Mouse (Mus musculus) thymus, adult 2 months (tissue): ENCODE data around the gene Inca1. TPM values are rescaled to one million over a fixed set of nuclear protein-coding genes. Genes with fewer than 3 reads are reported as not detected.

ENCODE experiments used
- DNase-seq: peaks from one replicate; pipeline ENCODE4 v3.0.0; 2021
- H3K27ac ChIP-seq: fragments of 200-500 bp; 2 replicates; pipeline ENCODE4 v1.5.1; 2012; ENCODE audit warnings: low read length, control low read depth; ENCODE audit not compliant: control insufficient read depth, insufficient read depth
- H3K27me3 ChIP-seq: fragments of 200-500 bp; 2 replicates; pipeline ENCODE4 v1.6.1; 2012; ENCODE audit warnings: mild to moderate bottlenecking, low read length, moderate library complexity, mixed read lengths; ENCODE audit not compliant: control insufficient read depth, insufficient read depth
- H3K36me3 ChIP-seq: fragments of 200-500 bp; 2 replicates; pipeline ENCODE4 v1.6.1; 2012; ENCODE audit warnings: mild to moderate bottlenecking, low read length, moderate library complexity; ENCODE audit not compliant: control insufficient read depth, insufficient read depth
- H3K4me1 ChIP-seq: fragments of 200-500 bp; replicated peaks from 2 replicates; pipeline ENCODE4 v1.6.1; 2012; ENCODE audit warnings: low read length; ENCODE audit not compliant: control insufficient read depth, insufficient read depth
- H3K4me3 ChIP-seq: fragments of 200-500 bp; 2 replicates; pipeline ENCODE4 v1.5.1; 2012; ENCODE audit warnings: mild to moderate bottlenecking, low read length, control low read depth, moderate library complexity; ENCODE audit not compliant: control insufficient read depth, insufficient read depth
- CTCF ChIP-seq: fragments of 200-500 bp; IDR thresholded peaks from 2 replicates; pipeline ENCODE4 v1.5.1; 2012; ENCODE audit warnings: mild to moderate bottlenecking, control low read depth, low read length, moderate library complexity, borderline replicate concordance; ENCODE audit not compliant: control insufficient read depth, poor library complexity, insufficient read depth; ENCODE audit errors: extremely low read depth
- POLR2A ChIP-seq: fragments of 200-500 bp; IDR thresholded peaks from 2 replicates; pipeline ENCODE4 v1.6.1; 2012; ENCODE audit warnings: mild to moderate bottlenecking, low read length, control low read depth, moderate library complexity; ENCODE audit not compliant: control insufficient read depth, poor library complexity, insufficient read depth; ENCODE audit errors: extremely low read depth
- WGBS: fragments of 180-500 bp; shearing (Covaris S2); methylation state at CpG from one replicate; pipeline ENCODE4 v1.1.7; 2018; 5-methylcytosine and 5-hydroxymethylcytosine counted together
- polyA plus RNA-seq: library from polyadenylated mRNA; depleted of rRNA; stranded (reverse); fragments of >200 nt; gene quantifications from 2 replicates; pipeline ENCODE4 v1.2.3, GENCODE M21; 2012; rRNA removed

The Inca1 gene
- polyA plus RNA-seq, 1 experiment = 1.9 TPM

- no peak within 1 kb of the TSS for H3K27ac ChIP-seq
- H3K4me1 ChIP-seq = no peaks in the 10 kb centered on the region
- no peak within 1 kb of the TSS for H3K4me3 ChIP-seq
- TF ChIP-seq POLR2A (no peak), CTCF (no peak)
- 10% methylated on average over 5 of the region's 5 CpGs for WGBS
- H3K36me3 ChIP-seq = no peaks in the 10 kb centered on the region
- H3K27me3 ChIP-seq = no peaks in the 10 kb centered on the region
- DNase-seq = no peak
Measured at GRCm38 (mm10) chr11:70638714-70639278, 61.2 kb downstream of the Inca1 start, which contains the start of gene Gp1ba. Gene Gp1ba (plus strand): TSS chr11:70639122.

Other genes starting within 250 kb of the Inca1 start
- 29.1 and 34.8 TPM in 2 replicates for gene Med11, start 248.2 kb downstream of the Inca1 start, polyA plus RNA-seq
- gene Zmynd15, start 240.7 kb downstream of the Inca1 start, polyA plus RNA-seq = 27.0 and 31.2 TPM in 2 replicates
- 57.7 and 92.8 TPM in 2 replicates for gene Cxcl16, start 240.2 kb downstream of the Inca1 start, polyA plus RNA-seq
- gene Tm4sf5, start 194.9 kb downstream of the Inca1 start, polyA plus RNA-seq = 7.0 and 8.0 TPM in 2 replicates
- 5.3 and 7.2 TPM in 2 replicates for gene Vmo1, start 185.5 kb downstream of the Inca1 start, polyA plus RNA-seq
- gene Gltpd2, start 181.0 kb downstream of the Inca1 start, polyA plus RNA-seq = 0.22 and 0.50 TPM in 2 replicates
- gene Psmb6, start 174.8 kb downstream of the Inca1 start, polyA plus RNA-seq = 387 and 460 TPM in 2 replicates
- not detected in 2 replicates for gene Gm40193, start 167.2 kb downstream of the Inca1 start, polyA plus RNA-seq
- 12.8 and 16.1 TPM in 2 replicates for gene Pld2, start 160.1 kb downstream of the Inca1 start, polyA plus RNA-seq
- 151 and 172 TPM in 2 replicates for gene Mink1, start 137.3 kb downstream of the Inca1 start, polyA plus RNA-seq
- gene 4930544D05Rik, start 84.3 kb downstream of the Inca1 start, polyA plus RNA-seq = 0.15 TPM in 1 of 2 replicates, not detected in the other
- 0.53 and 1.1 TPM in 2 replicates for gene Chrne, start 80.9 kb downstream of the Inca1 start, polyA plus RNA-seq
- gene Gp1ba, start 61.0 kb downstream of the Inca1 start, polyA plus RNA-seq = 0.04 TPM in 2 replicates
- 285 and 346 TPM in 2 replicates for gene Rnf167, start 52.9 kb downstream of the Inca1 start, polyA plus RNA-seq
- 132 and 162 TPM in 2 replicates for gene Slc25a11, start 52.7 kb downstream of the Inca1 start, polyA plus RNA-seq
- 3,213 and 4,498 TPM in 2 replicates for gene Pfn1, start 45.5 kb downstream of the Inca1 start, polyA plus RNA-seq
- gene Eno3, start 43.0 kb downstream of the Inca1 start, polyA plus RNA-seq = 25.3 and 75.8 TPM in 2 replicates
- gene Spag7, start 30.7 kb downstream of the Inca1 start, polyA plus RNA-seq = 27.5 and 32.2 TPM in 2 replicates
- 38.4 and 42.7 TPM in 2 replicates for gene Camta2, start 12.1 kb downstream of the Inca1 start, polyA plus RNA-seq
- 25.5 and 32.1 TPM in 2 replicates for gene Kif1c, start 393 bp upstream of the Inca1 start, polyA plus RNA-seq
- gene Zfp3, start 64.1 kb upstream of the Inca1 start, polyA plus RNA-seq = 3.9 and 4.6 TPM in 2 replicates
- gene Scimp, start 112.4 kb upstream of the Inca1 start, polyA plus RNA-seq = 2.4 and 3.1 TPM in 2 replicates
- 3.5 and 3.7 TPM in 2 replicates for gene Rabep1, start 144.6 kb upstream of the Inca1 start, polyA plus RNA-seq